Mouse (Mus musculus) forebrain, postnatal 0 days (tissue): ENCODE data around the gene Tubb3. TPM values are rescaled to one million over a fixed set of nuclear protein-coding genes. Genes with fewer than 3 reads are reported as not detected.
"Not testable (repeated sequence)": the region's sequence is repeated elsewhere in the genome, so short reads cannot be mapped to it uniquely, and the experiment has no call there.

Source experiments
- ATAC-seq: fragments of 200-750 bp; cut with Nextera tagmentation; 2 replicates; pipeline ENCODE4 v1.8.0; 2017; ENCODE audit warnings: mild to moderate bottlenecking, moderate library complexity
- DNase-seq: peaks from one replicate; pipeline ENCODE4 v3.0.0-alpha.2; 2015
- H3K27ac ChIP-seq: fragments of 300-500 bp; sonication (generic); 2 replicates; pipeline ENCODE4 v1.5.1; 2014; ENCODE audit warnings: low read depth, mild to moderate bottlenecking, antibody characterized with exemption, low read length, moderate library complexity, mixed read lengths
- H3K27me3 ChIP-seq: fragments of 300-500 bp; sonication (generic); 2 replicates; pipeline ENCODE4 v1.6.1; 2014; ENCODE audit warnings: mild to moderate bottlenecking, low read length, mixed read lengths; ENCODE audit not compliant: insufficient read depth
- H3K36me3 ChIP-seq: fragments of 300-500 bp; sonication (generic); 2 replicates; pipeline ENCODE4 v1.6.1; 2014; ENCODE audit warnings: mild to moderate bottlenecking, moderate library complexity; ENCODE audit not compliant: insufficient read depth
- H3K4me1 ChIP-seq: fragments of 300-500 bp; sonication (generic); 2 replicates; pipeline ENCODE4 v1.6.1; 2014; ENCODE audit warnings: antibody characterized with exemption; ENCODE audit not compliant: insufficient read depth
- H3K4me2 ChIP-seq: fragments of 300-500 bp; sonication (generic); 2 replicates; pipeline ENCODE4 v1.6.1; 2014; ENCODE audit warnings: low read depth, mild to moderate bottlenecking, moderate library complexity
- H3K4me3 ChIP-seq: fragments of 300-500 bp; sonication (generic); 2 replicates; pipeline ENCODE4 v1.5.1; 2014; ENCODE audit warnings: low read depth, low read length, mixed read lengths
- H3K9ac ChIP-seq: fragments of 300-500 bp; sonication (generic); 2 replicates; pipeline ENCODE4 v1.6.1; 2014; ENCODE audit warnings: mild to moderate bottlenecking
- H3K9me3 ChIP-seq: fragments of 300-500 bp; sonication (generic); 2 replicates; pipeline ENCODE4 v1.6.1; 2016; ENCODE audit warnings: low read length
- CTCF ChIP-seq: sonication (generic); IDR thresholded peaks from 2 replicates; pipeline ENCODE4 v1.5.1; 2016; ENCODE audit warnings: antibody characterized with exemption, control low read depth, low read depth
- WGBS: fragments of 180-500 bp; shearing (Covaris S2); extraction: QIAGEN DNeasy Blood & Tissue Kit; methylation state at CpG from one replicate; pipeline ENCODE4 v1.1.7; 2014; 5-methylcytosine and 5-hydroxymethylcytosine counted together
- polyA plus RNA-seq: library from polyadenylated mRNA; unstranded; fragments of >200 nt; fragmentation: Nextera tagmentation; extraction: Ambion mirVana; gene quantifications from 2 replicates; pipeline ENCODE4 v1.2.1, GENCODE M21; 2015
- total RNA-seq: library from RNA; depleted of rRNA; stranded (reverse); fragments of >200 nt; gene quantifications from 2 replicates; pipeline ENCODE4 v1.2.3, GENCODE M21; 2014

Gene Tubb3
- total and polyA plus RNA-seq, 2 experiments from 2014 or later = 2,116 to 3,807 TPM

- no peak overlapping the region for H3K9ac ChIP-seq
- H3K36me3 ChIP-seq = 0 out of 2 replicates have a peak, but pooled peaks cover 7% of the 10 kb centered on the region
- no peaks in the 10 kb centered on the region for H3K27me3 ChIP-seq
- DNase-seq = no peak
- TF ChIP-seq CTCF = no peak
- peaks cover 22% of the 10 kb centered on the region for H3K9me3 ChIP-seq
- WGBS = 96% methylated on average over 27 of the region's 27 CpGs
- no peak for ATAC-seq
- H3K27ac ChIP-seq = no peak overlapping the region
- no peaks in the 10 kb centered on the region for H3K4me1 ChIP-seq
- H3K4me2 ChIP-seq = no peak overlapping the region
- no peak overlapping the region for H3K4me3 ChIP-seq
Observed at GRCm38 (mm10) chr8:123426511-123427509, 15.6 kb downstream of the Tubb3 start.

GRCm38 (mm10) chr8:123427639-123428275, 16.5 kb downstream of the Tubb3 start:
- Histone ChIP-seq H3K9ac (no peak overlapping the region), H3K9me3 (peaks cover 27% of the 10 kb centered on the region), H3K4me3 (no peak overlapping the region), H3K27ac (no peak overlapping the region), H3K36me3 (0 out of 2 replicates have a peak, but pooled peaks cover 2% of the 10 kb centered on the region), H3K4me1 (no peaks in the 10 kb centered on the region), H3K4me2 (no peak overlapping the region), H3K27me3 (no peaks in the 10 kb centered on the region)
- ATAC-seq (no peak), DNase-seq (no peak)
- WGBS = 95% methylated on average over 24 of the region's 24 CpGs
- no peak for TF ChIP-seq CTCF

- H3K27ac ChIP-seq = no peak overlapping the region
- no peak for TF ChIP-seq CTCF
- H3K9ac ChIP-seq = no peak overlapping the region
- H3K4me3 ChIP-seq = no peak overlapping the region
- peaks cover 27% of the 10 kb centered on the region for H3K9me3 ChIP-seq
- ATAC-seq = no peak
- no peaks in the 10 kb centered on the region for H3K36me3 ChIP-seq
- no peak for DNase-seq
- H3K27me3 ChIP-seq = no peaks in the 10 kb centered on the region
- WGBS = 98% methylated on average over 28 of the region's 29 CpGs
- H3K4me2 ChIP-seq = no peak overlapping the region
- no peaks in the 10 kb centered on the region for H3K4me1 ChIP-seq
Observed at GRCm38 (mm10) chr8:123428343-123428893, 17.2 kb downstream of the Tubb3 start.

- Histone ChIP-seq H3K9me3 (peaks cover 27% of the 10 kb centered on the region), H3K4me1 (no peaks in the 10 kb centered on the region), H3K4me2 (no peak overlapping the region), H3K27ac (no peak overlapping the region), H3K9ac (no peak overlapping the region), H3K36me3 (no peaks in the 10 kb centered on the region), H3K4me3 (no peak overlapping the region), H3K27me3 (no peaks in the 10 kb centered on the region)
- DNase-seq (no peak), ATAC-seq (no peak)
- no peak for TF ChIP-seq CTCF
- WGBS = 95% methylated on average over 23 of the region's 23 CpGs
Observed at GRCm38 (mm10) chr8:123428939-123429721, 17.9 kb downstream of the Tubb3 start.

- not testable (repeated sequence) for ATAC-seq, H3K27me3 ChIP-seq, H3K27ac ChIP-seq
Observed at GRCm38 (mm10) chr8:123429722-123430013, 18.4 kb downstream of the Tubb3 start.

GRCm38 (mm10) chr8:123430936-123431335, 19.7 kb downstream of the Tubb3 start:
- H3K9ac ChIP-seq, H3K27ac ChIP-seq, ATAC-seq, DNase-seq, H3K4me1 ChIP-seq, H3K4me3 ChIP-seq, H3K36me3 ChIP-seq, H3K4me2 ChIP-seq, H3K27me3 ChIP-seq: not testable (repeated sequence)
- 93% methylated on average over 8 of the region's 8 CpGs for WGBS
- H3K9me3 ChIP-seq = peaks cover 27% of the 10 kb centered on the region

More at GRCm38 (mm10) chr8:123429722-123430013, 18.4 kb downstream of the Tubb3 start:
- H3K9ac ChIP-seq, H3K4me1 ChIP-seq, DNase-seq, H3K4me2 ChIP-seq, H3K4me3 ChIP-seq, H3K36me3 ChIP-seq: not testable (repeated sequence)
- H3K9me3 ChIP-seq = peaks cover 27% of the 10 kb centered on the region
- WGBS = 94% methylated on average over 15 of the region's 15 CpGs
